Mouse (Mus musculus) MN1 (cell line): ENCODE results near the gene Itga6.

Source experiments
- DNase-seq: peaks from one replicate; pipeline ENCODE4 v3.0.0-alpha.2; 2016; ENCODE audit warnings: low spot score

The Itga6 gene

GRCm38 (mm10) chr2:71805120-71805519, 59.7 kb downstream of the Itga6 start:
- no peak for DNase-seq

GRCm38 (mm10) chr2:71805611-71806567, 60.5 kb downstream of the Itga6 start:
- DNase-seq, result no peak

GRCm38 (mm10) chr2:71809289-71809860, 64.0 kb downstream of the Itga6 start:
- no peak for DNase-seq

GRCm38 (mm10) chr2:71810010-71810409, 64.6 kb downstream of the Itga6 start:
- no peak for DNase-seq

GRCm38 (mm10) chr2:71810906-71811305, 65.5 kb downstream of the Itga6 start:
- no peak for DNase-seq

GRCm38 (mm10) chr2:71812221-71813021, 67.0 kb downstream of the Itga6 start:
- peak; percentile 74 for DNase-seq

GRCm38 (mm10) chr2:71813022-71813358, 67.6 kb downstream of the Itga6 start:
- no peak for DNase-seq

- DNase-seq, result no peak
These were observed 68.0 kb downstream of the Itga6 start for GRCm38 (mm10) chr2:71813371-71813770.

GRCm38 (mm10) chr2:71814016-71814415, 68.6 kb downstream of the Itga6 start:
- no peak for DNase-seq

- DNase-seq, result no peak
These were observed 69.9 kb downstream of the Itga6 start for GRCm38 (mm10) chr2:71815279-71815678.

GRCm38 (mm10) chr2:71816391-71817041, 71.1 kb downstream of the Itga6 start:
- DNase-seq, result peak; percentile 61

GRCm38 (mm10) chr2:71824146-71824545, 78.7 kb downstream of the Itga6 start:
- DNase-seq, result no peak

GRCm38 (mm10) chr2:71827711-71828110, 82.3 kb downstream of the Itga6 start:
- no peak for DNase-seq

- DNase-seq, result no peak
These were observed 83.5 kb downstream of the Itga6 start for GRCm38 (mm10) chr2:71828928-71829327.

- DNase-seq, result no peak
These were observed 88.2 kb downstream of the Itga6 start for GRCm38 (mm10) chr2:71833626-71834025.

GRCm38 (mm10) chr2:71834371-71834770, 89.0 kb downstream of the Itga6 start:
- no peak for DNase-seq

GRCm38 (mm10) chr2:71835556-71835955, 90.1 kb downstream of the Itga6 start:
- DNase-seq, result no peak

- DNase-seq, result no peak
These were observed 90.8 kb downstream of the Itga6 start for GRCm38 (mm10) chr2:71836232-71836631.

- no peak for DNase-seq
These were observed 91.8 kb downstream of the Itga6 start for GRCm38 (mm10) chr2:71837261-71837660.

GRCm38 (mm10) chr2:71837791-71838190, 92.4 kb downstream of the Itga6 start:
- DNase-seq, result peak; percentile 69

GRCm38 (mm10) chr2:71843316-71843715, 97.9 kb downstream of the Itga6 start:
- DNase-seq, result no peak

GRCm38 (mm10) chr2:71844906-71845305, 99.5 kb downstream of the Itga6 start:
- DNase-seq, result no peak
